Mouse (Mus musculus): ENCODE data around the gene Syt17. TPM values are rescaled to one million over a fixed set of nuclear protein-coding genes. Genes with fewer than 3 reads are reported as not detected.

The Syt17 gene
- polyA plus RNA-seq (2014; fragmentation: Illumina TruSeq; extraction: RNeasy Lipid Tissue Mini Kit (QIAGEN cat#74804); ENCODE audit: low read depth, low replicate concordance) = 1.2 TPM

GRCm38 (mm10) chr7:118448134-118448967 lies at the start of gene Syt17:
Gene Syt17 (minus strand): TSS chr7:118448222.

DNA sequence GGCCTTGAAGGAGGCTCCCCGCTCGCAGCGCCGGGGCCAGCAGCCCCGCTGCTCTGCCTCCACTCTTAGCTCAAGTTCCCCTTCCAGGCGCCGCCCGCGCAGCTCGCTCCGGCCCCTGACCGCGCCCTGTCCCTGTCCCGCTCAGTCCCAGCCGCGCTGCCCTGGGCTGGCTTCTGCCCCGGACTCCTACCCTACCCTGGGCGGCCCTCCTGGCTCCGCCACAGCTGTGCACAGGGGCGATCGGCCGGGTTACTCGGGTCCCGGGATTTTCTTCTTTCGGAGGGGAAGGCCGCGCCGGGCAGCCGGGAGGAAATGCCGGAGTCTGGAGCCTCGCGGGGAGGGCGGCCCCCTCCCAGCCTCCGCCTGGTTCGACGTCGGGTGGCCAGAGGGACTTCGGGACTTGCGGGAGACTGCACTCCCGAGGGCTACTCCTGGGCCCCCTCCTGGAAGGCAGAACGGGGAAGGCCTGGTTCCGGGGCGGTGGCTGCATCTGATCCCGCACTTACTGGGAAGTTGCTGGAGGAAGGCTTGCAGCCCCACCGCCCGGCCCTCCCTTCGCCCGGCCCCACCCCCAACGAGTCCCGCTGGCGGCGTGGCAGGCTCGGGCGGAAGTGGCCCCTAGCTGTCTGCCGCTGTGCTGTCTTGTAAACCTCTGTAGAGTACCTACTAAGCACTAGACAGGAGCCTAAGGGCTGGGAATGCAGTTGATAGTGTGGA lies 43.6 kb upstream of the Syt17 start, which contains the start of gene Itpripl2:
Gene Itpripl2, minus strand, starts transcription at position 545 of the 717 bp plus-strand sequence.

Other genes starting within 250 kb of the Syt17 start
- gene Smg1, start 204.6 kb downstream of the Syt17 start, polyA plus RNA-seq (2014; fragmentation: Illumina TruSeq; extraction: RNeasy Lipid Tissue Mini Kit (QIAGEN cat#74804); ENCODE audit: low read depth, low replicate concordance) = 21.4 TPM
- gene Itpripl2, start 43.8 kb upstream of the Syt17 start, polyA plus RNA-seq (2014; fragmentation: Illumina TruSeq; extraction: RNeasy Lipid Tissue Mini Kit (QIAGEN cat#74804); ENCODE audit: low read depth, low replicate concordance) = 14.2 TPM
- 162 TPM for gene Coq7, start 85.1 kb upstream of the Syt17 start, polyA plus RNA-seq (2014; fragmentation: Illumina TruSeq; extraction: RNeasy Lipid Tissue Mini Kit (QIAGEN cat#74804); ENCODE audit: low read depth, low replicate concordance)
- 4.9 TPM for gene Tmc7, start 136.5 kb upstream of the Syt17 start, polyA plus RNA-seq (2014; fragmentation: Illumina TruSeq; extraction: RNeasy Lipid Tissue Mini Kit (QIAGEN cat#74804); ENCODE audit: low read depth, low replicate concordance)
- 0.68 TPM for gene Tmc5, start 149.1 kb upstream of the Syt17 start, polyA plus RNA-seq (2014; fragmentation: Illumina TruSeq; extraction: RNeasy Lipid Tissue Mini Kit (QIAGEN cat#74804); ENCODE audit: low read depth, low replicate concordance)